Mouse (Mus musculus) small intestine, adult 2 months (tissue): ENCODE results near the gene Foxn2.

Experiments
- CTCF ChIP-seq: fragments of 200-500 bp; IDR thresholded peaks from 2 replicates; pipeline ENCODE4 v1.5.1; 2012; ENCODE audit warnings: low read depth, mild to moderate bottlenecking, control low read depth, inconsistent platforms, low read length, moderate library complexity, mixed read lengths; ENCODE audit not compliant: insufficient replicate concordance, insufficient read length; ENCODE audit errors: extremely low read depth
- POLR2A ChIP-seq: fragments of 200-500 bp; IDR thresholded peaks from 2 replicates; pipeline ENCODE4 v1.6.1; 2012; ENCODE audit warnings: low read depth, mild to moderate bottlenecking, control low read depth, inconsistent platforms, low read length, moderate library complexity

DNA sequence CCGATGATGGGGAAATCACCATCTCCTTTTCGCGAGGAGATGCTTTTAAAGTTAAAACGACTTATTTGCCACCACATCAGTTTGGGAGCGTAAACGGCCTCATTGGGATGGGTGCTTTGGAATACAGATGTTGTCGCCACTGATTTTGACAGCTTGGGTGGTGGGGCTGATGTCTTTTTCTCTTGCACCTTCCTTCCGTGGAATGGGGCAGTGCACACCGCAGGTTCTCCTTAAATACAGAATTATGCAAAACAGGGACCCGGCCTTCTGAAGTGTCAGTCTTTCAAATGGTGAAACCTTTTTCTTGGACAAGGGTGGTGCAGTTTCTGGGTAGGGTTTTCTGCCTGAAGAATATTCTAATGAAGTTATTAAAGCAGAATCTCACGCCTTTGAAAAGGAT is 90.2 kb downstream of the Foxn2 start:
- TF ChIP-seq POLR2A (no peak), CTCF (no peak)
